Mouse (Mus musculus) erythroblast, embryonic 14.5 days (primary cell): Measurements from ENCODE around the gene Cd37.

Experiments
- GATA1 ChIP-seq: IDR thresholded peaks from 2 replicates; pipeline ENCODE4 v1.6.1; 2012; ENCODE audit warnings: low read length, inconsistent platforms, mixed read lengths
- TAL1 ChIP-seq: IDR thresholded peaks from 3 replicates; pipeline ENCODE4 v1.6.1; 2012; ENCODE audit warnings: low read length, inconsistent platforms, mixed read lengths

- no peak for TF ChIP-seq GATA1
- no peak for TF ChIP-seq TAL1
Observed at GRCm38 (mm10) chr7:45240109-45240508, 1.2 kb upstream of the Cd37 start.
